Mouse (Mus musculus) C2C12 (cell line): ENCODE results near the gene Olfr448. TPM values are rescaled to one million over a fixed set of nuclear protein-coding genes. Genes with fewer than 3 reads are reported as not detected.

Experiments used
- H3K27me3 ChIP-seq: one replicate; pipeline ENCODE4 v1.6.1; 2011; ENCODE audit not compliant: control insufficient read depth, insufficient read depth, insufficient read length
- H3K36me3 ChIP-seq: one replicate; pipeline ENCODE4 v1.6.1; 2011; ENCODE audit not compliant: control insufficient read depth, insufficient read depth
- H3K4me3 ChIP-seq: one replicate; pipeline ENCODE4 v1.5.1; 2011; ENCODE audit warnings: mild to moderate bottlenecking, control low read depth; ENCODE audit not compliant: poor library complexity, insufficient read depth, severe bottlenecking
- H3K79me2 ChIP-seq: one replicate; pipeline ENCODE4 v1.6.1; 2011; ENCODE audit not compliant: control insufficient read depth, insufficient read depth
- H3K79me3 ChIP-seq: one replicate; pipeline ENCODE4 v1.6.1; 2011; ENCODE audit warnings: low read depth, control low read depth
- H3ac ChIP-seq: one replicate; pipeline ENCODE3; 2011; ENCODE audit warnings: low read depth; ENCODE audit not compliant: control insufficient read depth, insufficient read length
- CEBPB ChIP-seq: IDR thresholded peaks from one replicate; pipeline ENCODE4 v1.6.1; 2011; ENCODE audit warnings: low read depth, mild to moderate bottlenecking, control low read depth, moderate library complexity
- CTCF ChIP-seq: IDR thresholded peaks from one replicate; pipeline ENCODE4 v1.5.1; 2011; ENCODE audit not compliant: control insufficient read depth, insufficient read depth, insufficient read length
- FOSL1 ChIP-seq: IDR thresholded peaks from one replicate; pipeline ENCODE4 v1.8.0; 2011; ENCODE audit warnings: mild to moderate bottlenecking, low read length; ENCODE audit not compliant: poor library complexity, insufficient read depth, severe bottlenecking
- MAX ChIP-seq: IDR thresholded peaks from one replicate; pipeline ENCODE4 v1.6.1; 2011; ENCODE audit warnings: mild to moderate bottlenecking, control low read depth
- MYOD1 ChIP-seq: IDR thresholded peaks from one replicate; pipeline ENCODE4 v1.6.1; 2011; ENCODE audit warnings: low read depth; ENCODE audit not compliant: control insufficient read depth, insufficient read length
- MYOG ChIP-seq: IDR thresholded peaks from one replicate; pipeline ENCODE4 v1.6.1; 2011; ENCODE audit not compliant: control insufficient read depth, insufficient read length; ENCODE audit errors: extremely low read depth
- USF1 ChIP-seq: IDR thresholded peaks from one replicate; pipeline ENCODE4 v1.6.1; 2011; ENCODE audit warnings: low read depth, mild to moderate bottlenecking, control low read depth, moderate library complexity
- polyA plus RNA-seq: library from polyadenylated mRNA; unstranded; fragments of >200 nt; fragmentation: generic; extraction: Trizol; gene quantifications from one replicate; pipeline ENCODE4 v1.2.1, GENCODE M21; 2012; ENCODE audit warnings: missing spikeins

Gene Olfr448
- polyA plus RNA-seq, 1 experiment: not detected

GRCm38 (mm10) chr6:42908578-42908977 is 18.3 kb downstream of the Olfr448 start, which contains the start of gene Olfr447:
TSS of gene Olfr447 (plus strand) at chr6:42908878.
- Histone ChIP-seq H3ac (no peak within 1 kb of the TSS), H3K27me3 (no peaks in the 10 kb centered on the region), H3K79me2 (no peaks in the 10 kb centered on the region), H3K36me3 (no peaks in the 10 kb centered on the region), H3K4me3 (no peak within 1 kb of the TSS), H3K79me3 (no peaks in the 10 kb centered on the region)
- no peak for TF ChIP-seq CEBPB
- TF ChIP-seq MAX: no peak
- TF ChIP-seq MYOD1: no peak
- no peak for TF ChIP-seq FOSL1
- TF ChIP-seq USF1: no peak
- no peak for TF ChIP-seq MYOG
- TF ChIP-seq CTCF: no peak

GRCm38 (mm10) chr6:42921077-42921476 is 30.8 kb downstream of the Olfr448 start, which contains the start of gene Olfr446:
TSS of gene Olfr446 (plus strand) at chr6:42921377.
- Histone ChIP-seq H3K79me3 (no peaks in the 10 kb centered on the region), H3K4me3 (no peak within 1 kb of the TSS), H3K79me2 (no peaks in the 10 kb centered on the region), H3ac (no peak within 1 kb of the TSS), H3K27me3 (no peaks in the 10 kb centered on the region), H3K36me3 (no peaks in the 10 kb centered on the region)
- no peak for TF ChIP-seq CTCF
- no peak for TF ChIP-seq MYOG
- no peak for TF ChIP-seq CEBPB
- TF ChIP-seq USF1: no peak
- TF ChIP-seq MAX: no peak
- no peak for TF ChIP-seq FOSL1
- TF ChIP-seq MYOD1: no peak

Other genes with a start within 250 kb of the Olfr448 start
- 4.3 TPM for gene Tcaf2, start 245.2 kb upstream of the Olfr448 start, polyA plus RNA-seq
- 19.3 TPM for gene Tcaf1, start 180.4 kb upstream of the Olfr448 start, polyA plus RNA-seq
- gene Olfr453, start 151.1 kb upstream of the Olfr448 start, polyA plus RNA-seq: not detected
- not detected for gene Olfr38, start 134.0 kb upstream of the Olfr448 start, polyA plus RNA-seq
- gene Olfr452, start 105.3 kb upstream of the Olfr448 start, polyA plus RNA-seq: not detected
- gene Olfr450, start 78.5 kb upstream of the Olfr448 start, polyA plus RNA-seq: not detected
- gene Olfr449, start 56.1 kb upstream of the Olfr448 start, polyA plus RNA-seq: not detected
- not detected for gene Olfr447, start 18.4 kb downstream of the Olfr448 start, polyA plus RNA-seq
- gene Olfr446, start 30.9 kb downstream of the Olfr448 start, polyA plus RNA-seq: not detected
- not detected for gene Olfr444, start 58.6 kb downstream of the Olfr448 start, polyA plus RNA-seq
- not detected for gene Olfr441, start 215.9 kb downstream of the Olfr448 start, polyA plus RNA-seq